Mouse (Mus musculus) kidney, embryonic 16.5 days (tissue): Measurements from ENCODE around the gene Pip5k1a. TPM values are rescaled to one million over a fixed set of nuclear protein-coding genes. Genes with fewer than 3 reads are reported as not detected.

Experiments
- ATAC-seq: fragments of 200-750 bp; cut with Nextera tagmentation; 2 replicates; pipeline ENCODE4 v1.8.0; 2017; ENCODE audit warnings: moderate TSS enrichment; ENCODE audit not compliant: low FRiP score, low TSS enrichment
- H3K27ac ChIP-seq: fragments of 300-500 bp; sonication (generic); 2 replicates; pipeline ENCODE4 v1.5.1; 2014; ENCODE audit warnings: low read length
- H3K27me3 ChIP-seq: fragments of 300-500 bp; sonication (generic); 2 replicates; pipeline ENCODE4 v1.6.1; 2014; ENCODE audit warnings: low read length, control low read depth, mixed read lengths; ENCODE audit not compliant: insufficient read depth
- H3K36me3 ChIP-seq: fragments of 300-500 bp; sonication (generic); 2 replicates; pipeline ENCODE4 v1.6.1; 2014; ENCODE audit warnings: low read length, control low read depth, mixed read lengths; ENCODE audit not compliant: insufficient read depth
- H3K4me1 ChIP-seq: fragments of 300-500 bp; sonication (generic); 2 replicates; pipeline ENCODE4 v1.6.1; 2014; ENCODE audit warnings: low read length, control low read depth, mixed read lengths; ENCODE audit not compliant: insufficient read depth
- H3K4me2 ChIP-seq: fragments of 300-500 bp; sonication (generic); replicated peaks from 2 replicates; pipeline ENCODE4 v1.6.1; 2014; ENCODE audit warnings: low read depth, low read length
- H3K4me3 ChIP-seq: fragments of 300-500 bp; sonication (generic); 2 replicates; pipeline ENCODE4 v1.5.1; 2014; ENCODE audit warnings: mild to moderate bottlenecking, low read length
- H3K9ac ChIP-seq: fragments of 300-500 bp; sonication (generic); replicated peaks from 2 replicates; pipeline ENCODE4 v1.6.1; 2014; ENCODE audit warnings: low read length
- H3K9me3 ChIP-seq: fragments of 300-500 bp; sonication (generic); 2 replicates; pipeline ENCODE4 v1.6.1; 2016; ENCODE audit warnings: low read length, control low read depth
- WGBS: fragments of 180-500 bp; shearing (Covaris S2); extraction: QIAGEN DNeasy Blood & Tissue Kit; methylation state at CpG from one replicate; pipeline ENCODE4 v1.1.7; 2014; 5-methylcytosine and 5-hydroxymethylcytosine counted together
- polyA plus RNA-seq: library from polyadenylated mRNA; unstranded; fragments of >200 nt; fragmentation: Nextera tagmentation; extraction: Ambion mirVana; gene quantifications from 2 replicates; pipeline ENCODE4 v1.2.1, GENCODE M21; 2015

Pip5k1a gene
- polyA plus RNA-seq, 1 experiment from 2014 or later = 24.0 TPM

- Histone ChIP-seq H3K27me3 (no peaks in the 10 kb centered on the region), H3K9me3 (no peaks in the 10 kb centered on the region), H3K36me3 (peaks cover 5% of the 10 kb centered on the region; the same call in 1 of the 2 replicates), H3K4me1 (peaks cover 6% of the 10 kb centered on the region; the same call in 1 of the 2 replicates), H3K9ac (no peak overlapping the region), H3K4me2 (no peak overlapping the region), H3K4me3 (no peak overlapping the region), H3K27ac (no peak overlapping the region)
- ATAC-seq = no peak
- 42% methylated on average over 3 of the region's 3 CpGs for WGBS
These were observed 53.0 kb downstream of the Pip5k1a start for GRCm38 (mm10) chr3:95053701-95054100.

GRCm38 (mm10) chr3:95052959-95053358 is 53.8 kb downstream of the Pip5k1a start:
- H3K4me2 ChIP-seq = no peak overlapping the region
- H3K36me3 ChIP-seq = peaks cover under 1% of the 10 kb centered on the region; the same call in 1 of the 2 replicates
- H3K27ac ChIP-seq = no peak overlapping the region
- H3K9ac ChIP-seq = no peak overlapping the region
- no peaks in the 10 kb centered on the region for H3K27me3 ChIP-seq
- H3K4me3 ChIP-seq = no peak overlapping the region
- H3K4me1 ChIP-seq = peaks cover 6% of the 10 kb centered on the region; the same call in 1 of the 2 replicates
- H3K9me3 ChIP-seq = no peaks in the 10 kb centered on the region
- WGBS = 56% methylated on average over 1 of the region's 1 CpGs
- 0 out of 2 replicates have a peak, but pooled peaks have one; percentile 15 for ATAC-seq

- H3K4me1 ChIP-seq = no peaks in the 10 kb centered on the region
- ATAC-seq = no peak; the same call in 1 of the 2 replicates
- WGBS = 62% methylated on average over 3 of the region's 3 CpGs
These were observed 58.8 kb downstream of the Pip5k1a start for GRCm38 (mm10) chr3:95047914-95048313.

GRCm38 (mm10) chr3:95046462-95047057 is 60.2 kb downstream of the Pip5k1a start:
- 86% methylated on average over 11 of the region's 11 CpGs for WGBS
- ATAC-seq = no peak

More at GRCm38 (mm10) chr3:95047914-95048313, 58.8 kb downstream of the Pip5k1a start:
- Histone ChIP-seq H3K9me3 (no peaks in the 10 kb centered on the region), H3K4me2 (no peak overlapping the region), H3K4me3 (no peak overlapping the region), H3K9ac (no peak overlapping the region), H3K36me3 (no peaks in the 10 kb centered on the region), H3K27ac (no peak overlapping the region), H3K27me3 (no peaks in the 10 kb centered on the region)

GRCm38 (mm10) chr3:95043251-95043650 is 63.5 kb downstream of the Pip5k1a start:
- Histone ChIP-seq H3K9ac (no peak overlapping the region), H3K27me3 (no peaks in the 10 kb centered on the region), H3K27ac (no peak overlapping the region), H3K4me2 (no peak overlapping the region), H3K4me3 (no peak overlapping the region), H3K9me3 (no peaks in the 10 kb centered on the region), H3K4me1 (peaks cover 7% of the 10 kb centered on the region), H3K36me3 (peaks cover 4% of the 10 kb centered on the region; the same call in 1 of the 2 replicates)
- ATAC-seq = no peak
- 66% methylated on average over 6 of the region's 6 CpGs for WGBS

More at GRCm38 (mm10) chr3:95046462-95047057, 60.2 kb downstream of the Pip5k1a start:
- Histone ChIP-seq H3K27me3 (no peaks in the 10 kb centered on the region), H3K4me3 (no peak overlapping the region), H3K4me2 (no peak overlapping the region), H3K4me1 (peaks cover 2% of the 10 kb centered on the region), H3K9ac (no peak overlapping the region), H3K36me3 (no peaks in the 10 kb centered on the region), H3K9me3 (no peaks in the 10 kb centered on the region), H3K27ac (no peak overlapping the region)

- peak; percentile 59 for ATAC-seq
- Histone ChIP-seq H3K4me1 (peaks cover 7% of the 10 kb centered on the region), H3K4me3 (peak overlapping the region; percentile 64), H3K27me3 (no peaks in the 10 kb centered on the region), H3K27ac (peak overlapping the region; percentile 69), H3K9ac (peak overlapping the region; percentile 43), H3K4me2 (peak overlapping the region; percentile 56), H3K36me3 (peaks cover 6% of the 10 kb centered on the region; the same call in 1 of the 2 replicates), H3K9me3 (no peaks in the 10 kb centered on the region)
- WGBS = 15% methylated on average over 7 of the region's 7 CpGs
These were observed 63.9 kb downstream of the Pip5k1a start for GRCm38 (mm10) chr3:95042838-95043229.

GRCm38 (mm10) chr3:95042166-95042837 is 64.4 kb downstream of the Pip5k1a start, which contains the start of gene Psmd4:
Gene Psmd4 (minus strand): TSS chr3:95042614.
- Histone ChIP-seq H3K4me2 (peak within 1 kb of the TSS; percentile 70), H3K27me3 (no peaks in the 10 kb centered on the region), H3K9ac (peak within 1 kb of the TSS; percentile 69), H3K36me3 (peaks cover 6% of the 10 kb centered on the region; the same call in 1 of the 2 replicates), H3K4me3 (peak within 1 kb of the TSS; percentile 64), H3K9me3 (no peaks in the 10 kb centered on the region), H3K4me1 (peaks cover 7% of the 10 kb centered on the region), H3K27ac (peak within 1 kb of the TSS; percentile 69)
- peak; percentile 99 for ATAC-seq
- under 1% methylated on average over 36 of the region's 36 CpGs for WGBS

- Histone ChIP-seq H3K4me2 (peak overlapping the region; percentile 70), H3K9ac (peak overlapping the region; percentile 69), H3K9me3 (no peaks in the 10 kb centered on the region), H3K27ac (no peak overlapping the region), H3K27me3 (no peaks in the 10 kb centered on the region), H3K36me3 (peaks cover 6% of the 10 kb centered on the region; the same call in 1 of the 2 replicates), H3K4me1 (peaks cover 7% of the 10 kb centered on the region), H3K4me3 (peak overlapping the region; percentile 64)
- ATAC-seq = no peak
- 13% methylated on average over 3 of the region's 3 CpGs for WGBS
These were observed 65.1 kb downstream of the Pip5k1a start for GRCm38 (mm10) chr3:95041625-95042024.

- peaks cover under 1% of the 10 kb centered on the region; the same call in 1 of the 2 replicates for H3K4me1 ChIP-seq
- H3K9ac ChIP-seq = no peak overlapping the region
- no peak for ATAC-seq
- H3K4me3 ChIP-seq = no peak overlapping the region
- H3K27me3 ChIP-seq = no peaks in the 10 kb centered on the region
- 70% methylated on average over 3 of the region's 3 CpGs for WGBS
- H3K36me3 ChIP-seq = peaks cover 46% of the 10 kb centered on the region
- no peak overlapping the region for H3K27ac ChIP-seq
- H3K9me3 ChIP-seq = no peaks in the 10 kb centered on the region
- no peak overlapping the region for H3K4me2 ChIP-seq
These were observed 76.8 kb downstream of the Pip5k1a start for GRCm38 (mm10) chr3:95029953-95030352.
